Mouse (Mus musculus) MEL (cell line): ENCODE data around the gene Prkcd.

Experiments used
- CHD2 ChIP-seq: IDR thresholded peaks from 2 replicates; pipeline ENCODE4 v1.6.1; 2011; ENCODE audit warnings: low read length, improper control_type of control experiment
- CTCF ChIP-seq, 3 experiments: IDR thresholded peaks in 2 of 3; conservative IDR thresholded peaks in 1 of 3; 2 replicates each; pipeline ENCODE4 v1.5.1; 2011 to 2012; ENCODE audit warnings: low read length in 3 of 3, low read depth in 2 of 3, mild to moderate bottlenecking in 2 of 3, improper control_type of control experiment in 1 of 3, inconsistent platforms in 1 of 3, mixed read lengths in 1 of 3, moderate library complexity in 1 of 3; ENCODE audit not compliant: control insufficient read depth in 1 of 3, insufficient read depth in 1 of 3, poor library complexity in 1 of 3, severe bottlenecking in 1 of 3
- POLR2A ChIP-seq, 2 experiments: IDR thresholded peaks; 2 replicates each; pipeline ENCODE4 v1.6.1; 2011 to 2012; ENCODE audit warnings: low read length in 2 of 2, mild to moderate bottlenecking in 2 of 2, control low read depth in 1 of 2, improper control_type of control experiment in 1 of 2, low read depth in 1 of 2, moderate library complexity in 1 of 2; ENCODE audit not compliant: control insufficient read depth in 1 of 2, insufficient read depth in 1 of 2, poor library complexity in 1 of 2
- RCOR1 ChIP-seq: IDR thresholded peaks from 2 replicates; pipeline ENCODE4 v1.6.1; 2012; ENCODE audit warnings: low read depth, mild to moderate bottlenecking, inconsistent platforms, low read length, improper control_type of control experiment

- TF ChIP-seq CTCF (IDR thresholded peaks at IDR 0.05 in 2 of 3, conservative IDR thresholded peaks at IDR 0.05 in 1 of 3; ENCODE audit: control insufficient read depth in 1 of 3, insufficient read depth in 1 of 3, low read depth in 2 of 3, low read length in 3 of 3, poor library complexity in 1 of 3, severe bottlenecking in 1 of 3): no peak
- no peak for TF ChIP-seq RCOR1
- no peak for TF ChIP-seq POLR2A (IDR thresholded peaks at IDR 0.05; ENCODE audit: control insufficient read depth in 1 of 2, insufficient read depth in 1 of 2, low read depth in 1 of 2, low read length in 2 of 2, poor library complexity in 1 of 2)
- TF ChIP-seq CHD2: no peak
Measured at GRCm38 (mm10) chr14:30649745-30650144, 23.7 kb upstream of the Prkcd start.
